Mouse (Mus musculus) lung, adult 10 weeks (tissue): ENCODE results near the gene Peg12. TPM values are rescaled to one million over a fixed set of nuclear protein-coding genes. Genes with fewer than 3 reads are reported as not detected.

ENCODE experiments used
- polyA plus RNA-seq: library from polyadenylated mRNA; stranded (reverse); fragments of 350-450 nt; fragmentation: Illumina TruSeq; extraction: RNeasy Lipid Tissue Mini Kit (QIAGEN cat#74804); gene quantifications from one replicate; pipeline ENCODE4 v1.2.3, GENCODE M21; 2014; ENCODE audit warnings: low read depth, low replicate concordance; ENCODE audit not compliant: insufficient read depth

Peg12 gene
- polyA plus RNA-seq = 0.75 TPM

DNA sequence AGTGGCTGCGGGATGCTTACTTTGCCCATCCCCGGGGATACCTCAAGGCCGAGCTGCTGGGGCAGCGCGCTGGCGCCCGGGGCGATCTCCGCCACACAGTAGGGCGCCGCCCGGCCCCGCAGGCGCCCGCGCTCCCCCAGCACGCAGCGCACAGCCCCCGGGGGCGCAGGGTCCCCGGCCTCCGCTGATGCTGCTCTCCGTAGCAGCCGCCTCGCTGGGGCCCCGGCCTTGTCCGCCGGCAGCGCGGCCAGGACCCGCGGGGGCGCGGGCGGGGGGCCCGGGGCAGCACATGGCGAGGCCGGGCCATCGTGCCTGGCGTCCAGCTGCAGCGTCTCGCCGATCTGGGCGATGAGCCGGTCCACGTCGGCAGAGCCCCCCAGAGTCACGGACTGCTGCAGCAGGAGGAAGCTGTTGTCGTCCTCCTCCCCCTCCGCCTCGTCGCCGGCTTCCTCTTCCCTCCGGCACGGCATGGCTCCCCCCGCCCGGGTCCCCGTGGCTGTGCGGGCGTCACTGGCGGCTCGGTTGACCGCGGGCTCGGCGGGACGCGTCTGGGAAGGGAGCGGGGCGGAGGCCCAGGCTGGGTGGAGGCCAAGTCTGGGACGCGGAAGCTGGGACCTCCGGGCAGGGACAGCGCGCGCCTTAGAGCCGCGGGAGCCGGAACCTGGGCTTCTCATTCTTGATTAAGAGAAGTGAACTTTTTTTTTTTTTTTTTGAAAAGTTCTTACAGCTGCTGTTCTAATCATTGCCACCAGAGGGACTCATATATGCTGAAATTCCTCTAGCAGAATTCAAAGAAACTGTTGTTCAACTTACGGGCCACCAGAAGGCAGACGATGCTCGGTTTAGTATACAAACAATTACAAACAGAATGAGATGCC lies at the start of gene Peg12:
Peg12 (minus strand) TSS at position 633 of the 878 bp plus-strand sequence.

DNA sequence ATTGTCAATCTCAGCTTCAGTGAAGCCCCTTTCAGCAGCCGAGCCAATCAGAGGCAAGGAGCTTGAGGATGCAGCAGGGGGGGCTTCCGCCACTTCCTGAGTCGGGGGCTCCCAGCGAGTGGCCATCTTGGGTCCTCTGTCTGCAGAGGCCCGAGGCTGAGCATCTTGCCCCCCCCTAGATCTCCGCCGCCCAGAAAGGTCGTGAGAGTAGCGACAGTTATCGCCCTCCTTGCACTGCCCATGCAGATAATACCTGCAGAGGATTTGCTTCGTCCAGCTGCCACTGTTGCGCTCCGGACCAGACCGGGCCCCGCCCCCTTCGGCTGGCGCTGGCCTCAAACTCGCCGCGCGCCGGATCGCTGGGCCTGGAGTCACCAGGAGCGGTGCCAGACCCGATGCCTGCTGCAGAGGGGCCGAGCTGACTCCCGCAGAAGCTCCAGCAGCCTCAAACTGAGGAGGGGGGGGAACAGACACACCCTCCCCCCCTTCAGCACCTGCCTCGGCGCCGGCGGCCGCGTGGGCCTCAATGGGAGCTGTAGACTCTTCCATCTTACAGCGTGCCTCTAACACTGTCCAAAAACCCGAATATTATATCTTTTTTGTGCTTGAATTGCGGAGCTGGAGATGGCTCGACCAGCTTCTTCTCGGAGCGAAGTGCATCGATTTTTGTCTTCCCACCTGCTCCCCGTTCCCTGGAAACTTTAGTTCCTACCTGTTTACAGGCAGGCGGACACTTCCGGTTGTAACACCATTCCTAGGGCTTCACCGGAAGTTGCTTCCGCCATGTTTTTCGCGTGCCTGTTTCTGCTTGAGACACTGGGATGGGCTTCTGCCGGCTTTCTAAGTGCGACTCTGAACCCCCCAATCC lies 44.6 kb downstream of the Peg12 start, which contains the start of gene Mkrn3:
Mkrn3 (minus strand) TSS at position 647 of the 868 bp plus-strand sequence.

Other genes with a start within 250 kb of the Peg12 start
- gene Ndn, start 117.9 kb downstream of the Peg12 start, polyA plus RNA-seq = 6.1 TPM
- gene Magel2, start 87.5 kb downstream of the Peg12 start, polyA plus RNA-seq = not detected
- gene Mkrn3, start 44.4 kb downstream of the Peg12 start, polyA plus RNA-seq = 0.61 TPM